Mouse (Mus musculus) ES-CJ7 (cell line): ENCODE data around the gene Arcn1.
"Not testable (repeated sequence)": the region's sequence is repeated elsewhere in the genome, so short reads cannot be mapped to it uniquely, and the experiment has no call there.

Source experiments
- DNase-seq: peaks from one replicate; pipeline ENCODE4 v3.0.0; 2011; ENCODE audit warnings: low read depth, low spot score

Arcn1 gene

DNA sequence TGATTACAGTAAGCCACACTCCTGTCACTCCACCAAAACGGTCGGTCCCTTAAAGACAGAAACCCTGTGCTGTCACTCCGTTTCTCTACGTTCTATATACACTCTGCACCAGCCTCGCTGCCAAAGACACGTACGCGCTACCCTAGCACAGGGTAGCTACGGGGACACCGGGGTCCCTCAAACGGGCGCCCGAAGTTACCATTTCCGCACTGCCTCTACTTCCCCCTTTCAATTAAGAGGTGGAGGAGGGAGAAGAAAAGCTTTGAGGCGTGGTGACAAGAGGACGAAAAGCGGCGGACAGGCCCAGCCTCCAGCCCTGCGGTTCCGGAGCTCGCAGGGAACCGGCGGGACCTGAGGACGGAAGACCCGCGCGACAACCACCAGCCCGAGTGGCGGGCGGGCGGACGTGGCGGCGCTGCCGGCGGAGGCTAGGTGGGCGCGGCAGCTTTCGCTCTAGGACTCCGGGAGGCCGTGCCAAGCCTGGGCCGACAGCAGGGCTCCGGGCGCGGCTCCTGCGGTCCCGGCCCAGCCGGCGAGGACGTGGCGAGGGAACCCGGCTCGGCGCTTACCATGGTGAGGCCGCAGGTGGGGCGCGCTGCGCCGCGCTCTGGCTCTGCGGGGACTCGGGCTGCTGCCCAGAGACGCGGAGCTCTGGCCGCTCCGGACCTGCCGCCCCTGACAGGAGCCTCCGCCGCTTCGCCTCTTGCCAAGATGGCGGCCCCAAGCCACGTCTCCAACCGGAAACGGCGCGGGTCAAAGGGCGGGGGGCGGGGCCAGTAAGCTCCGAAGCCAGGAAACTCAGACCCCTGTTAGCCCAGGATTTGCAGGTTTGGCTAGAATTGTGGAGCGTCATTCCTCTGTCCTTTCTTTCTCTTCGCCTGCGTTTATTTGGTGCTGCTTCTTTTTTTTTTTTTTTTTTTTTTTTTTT, at the start of gene Arcn1, which contains the start of gene Ift46:
Gene Arcn1 (minus strand): TSS at position 745 of the 928 bp plus-strand sequence.
Gene Ift46 (plus strand): TSS at position 808 of the 928 bp plus-strand sequence.
- peak; percentile 73 for DNase-seq

GRCm38 (mm10) chr9:44814179-44814578, 46.5 kb upstream of the Arcn1 start:
- no peak for DNase-seq

DNA sequence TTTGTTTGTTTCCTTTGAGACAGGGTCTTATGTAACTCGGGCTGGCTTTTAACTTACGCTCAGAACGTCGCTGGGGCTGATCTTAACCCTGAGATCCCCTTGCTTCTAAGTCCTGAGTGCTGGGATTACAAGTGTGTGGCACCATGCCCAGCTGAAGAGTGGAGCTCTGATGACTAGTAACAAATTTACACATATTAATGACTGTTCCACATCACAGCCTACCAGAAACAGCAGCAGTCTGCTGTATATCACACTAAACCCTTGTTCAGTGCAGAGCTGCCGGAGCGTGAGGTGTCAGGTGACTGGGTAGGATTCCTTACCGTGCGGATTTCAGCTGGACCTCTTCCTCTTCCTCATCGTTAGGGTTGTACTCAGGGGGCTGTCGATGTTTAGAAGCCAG, 42.7 kb upstream of the Arcn1 start:
- DNase-seq = no peak

- DNase-seq = no peak
These were observed 40.1 kb upstream of the Arcn1 start for GRCm38 (mm10) chr9:44807778-44808177.

DNA sequence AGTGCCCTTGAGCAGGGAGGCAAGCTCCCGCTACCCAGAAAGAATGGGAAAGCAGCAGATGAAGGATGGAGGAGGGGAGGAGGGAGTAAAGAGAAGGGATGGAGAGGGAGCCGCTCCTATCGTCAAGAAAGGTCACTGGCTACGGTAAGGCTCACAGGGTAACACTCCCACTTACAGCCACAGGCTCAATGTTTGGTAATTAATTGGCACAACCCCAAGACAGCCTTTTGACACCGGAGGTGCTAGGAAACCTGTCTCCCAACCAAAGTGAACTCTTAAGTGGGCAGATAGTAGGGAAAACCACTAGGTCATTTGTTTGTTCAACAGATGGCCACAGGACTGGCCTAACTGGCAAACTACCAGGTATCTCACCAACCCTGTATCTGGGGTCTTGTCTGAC, 39.5 kb upstream of the Arcn1 start:
- no peak for DNase-seq

- no peak for DNase-seq
These were observed 37.9 kb upstream of the Arcn1 start for GRCm38 (mm10) chr9:44805536-44805935.

DNA sequence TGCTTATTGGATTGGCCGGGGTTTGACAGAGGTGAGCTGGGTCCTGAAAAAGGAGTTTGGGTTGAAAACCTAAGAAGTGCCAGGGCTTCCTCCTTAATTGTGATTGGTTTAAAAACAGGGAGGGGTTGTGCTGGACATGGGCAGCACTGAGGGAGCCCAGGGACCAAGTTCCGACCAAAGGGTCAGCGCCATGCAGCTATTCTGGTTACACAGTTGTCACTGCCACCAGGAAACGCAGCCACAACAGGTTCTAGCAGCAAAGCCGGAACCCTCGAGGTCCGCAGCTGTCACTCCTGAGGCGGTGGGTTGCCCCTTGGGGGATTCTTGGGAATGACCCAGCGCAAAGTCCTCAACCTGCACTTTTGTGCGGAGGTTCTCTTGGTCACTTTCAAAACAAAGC, 37.0 kb upstream of the Arcn1 start:
- DNase-seq = no peak

- DNase-seq = no peak
These were observed 35.3 kb upstream of the Arcn1 start, which contains the start of gene Ttc36 for GRCm38 (mm10) chr9:44802808-44803450. TSS of gene Ttc36 (minus strand) at chr9:44803072.

DNA sequence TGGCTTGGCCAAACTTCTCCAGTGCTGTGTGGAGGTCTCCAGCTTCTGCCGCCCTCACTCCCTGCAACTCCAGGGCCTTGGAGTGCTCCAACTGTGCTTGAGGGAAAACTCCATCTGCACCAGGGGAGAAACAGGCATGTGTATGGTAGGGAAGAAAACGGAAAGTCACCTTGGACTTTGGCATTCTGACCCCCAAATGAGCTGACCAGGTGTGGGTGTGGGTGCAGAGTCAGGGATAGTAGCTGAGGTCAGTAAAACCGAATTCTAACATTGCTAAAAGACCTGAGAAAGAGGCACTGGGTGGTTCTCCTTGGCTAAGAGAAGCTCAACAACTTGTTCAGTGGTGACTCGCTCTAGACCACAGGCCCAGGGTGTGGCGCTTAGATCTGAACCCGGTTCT, 34.0 kb upstream of the Arcn1 start:
- no peak for DNase-seq

GRCm38 (mm10) chr9:44799958-44800324, 32.3 kb upstream of the Arcn1 start:
- DNase-seq = no peak

DNA sequence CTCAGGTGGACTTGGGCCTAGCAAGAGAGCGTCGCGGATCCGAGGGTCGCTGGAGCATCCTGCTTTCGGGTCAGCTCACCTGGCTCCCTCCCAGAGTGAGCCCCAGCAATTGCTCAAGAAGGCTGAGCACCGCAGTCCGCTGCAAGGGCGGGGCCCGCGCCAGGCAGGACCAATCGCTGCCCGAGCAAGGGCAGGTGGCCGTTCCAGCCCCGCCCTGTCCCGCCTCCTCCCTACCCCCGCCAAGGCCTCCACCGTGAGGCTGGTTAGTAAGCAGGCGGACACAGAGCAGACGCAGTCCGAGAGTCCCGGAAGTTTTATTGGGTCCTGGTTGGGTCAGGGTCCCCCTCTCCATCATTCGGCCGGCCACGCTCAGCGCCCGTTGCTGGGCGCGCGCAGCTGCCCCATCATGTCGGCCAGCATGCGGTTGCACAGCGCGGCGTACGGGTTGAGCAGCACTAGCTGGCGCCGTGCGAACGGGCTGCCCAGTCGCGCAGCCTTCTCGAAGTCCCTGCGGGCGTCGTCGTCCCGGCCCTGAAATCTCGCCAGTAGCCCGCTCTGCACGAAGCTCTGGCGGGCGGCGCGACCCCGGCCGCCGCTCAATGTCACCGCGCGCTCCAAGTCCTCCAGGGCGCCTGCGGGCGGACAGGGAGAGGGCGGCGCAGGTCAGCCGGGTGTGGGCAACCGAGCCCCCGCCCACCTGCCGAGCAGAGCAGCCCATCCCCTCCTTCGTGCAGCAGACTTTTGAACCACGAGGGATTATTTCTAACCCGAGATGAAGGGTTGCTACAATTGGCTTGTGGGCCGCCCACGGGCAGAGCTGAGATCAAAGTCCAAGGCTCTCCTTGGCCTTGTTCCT, 31.7 kb upstream of the Arcn1 start, which contains the start of gene Tmem25:
Gene Tmem25 (minus strand): TSS at position 206 of the 856 bp plus-strand sequence.
- peak; percentile 73 for DNase-seq

GRCm38 (mm10) chr9:44798298-44798697, 30.7 kb upstream of the Arcn1 start:
- no peak for DNase-seq

DNA sequence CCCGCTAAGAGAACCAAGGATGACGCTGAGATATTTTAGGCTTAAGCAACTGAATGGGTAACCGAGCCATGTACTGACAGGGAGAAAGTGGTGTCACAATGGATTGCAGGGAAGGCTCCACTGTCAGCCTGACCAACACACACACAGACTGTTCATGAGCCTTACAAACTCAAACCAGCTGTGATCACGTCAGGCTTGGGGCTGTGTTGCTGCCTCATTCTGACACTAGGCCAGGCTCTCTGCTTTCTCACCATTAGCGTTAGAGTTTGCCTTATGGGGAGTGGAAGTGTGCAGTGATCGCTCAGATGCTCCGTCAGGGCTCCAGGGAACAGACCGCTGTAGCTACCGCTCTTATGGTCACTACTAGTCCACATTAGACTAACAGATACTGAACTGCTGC, 25.2 kb upstream of the Arcn1 start:
- no peak for DNase-seq

DNA sequence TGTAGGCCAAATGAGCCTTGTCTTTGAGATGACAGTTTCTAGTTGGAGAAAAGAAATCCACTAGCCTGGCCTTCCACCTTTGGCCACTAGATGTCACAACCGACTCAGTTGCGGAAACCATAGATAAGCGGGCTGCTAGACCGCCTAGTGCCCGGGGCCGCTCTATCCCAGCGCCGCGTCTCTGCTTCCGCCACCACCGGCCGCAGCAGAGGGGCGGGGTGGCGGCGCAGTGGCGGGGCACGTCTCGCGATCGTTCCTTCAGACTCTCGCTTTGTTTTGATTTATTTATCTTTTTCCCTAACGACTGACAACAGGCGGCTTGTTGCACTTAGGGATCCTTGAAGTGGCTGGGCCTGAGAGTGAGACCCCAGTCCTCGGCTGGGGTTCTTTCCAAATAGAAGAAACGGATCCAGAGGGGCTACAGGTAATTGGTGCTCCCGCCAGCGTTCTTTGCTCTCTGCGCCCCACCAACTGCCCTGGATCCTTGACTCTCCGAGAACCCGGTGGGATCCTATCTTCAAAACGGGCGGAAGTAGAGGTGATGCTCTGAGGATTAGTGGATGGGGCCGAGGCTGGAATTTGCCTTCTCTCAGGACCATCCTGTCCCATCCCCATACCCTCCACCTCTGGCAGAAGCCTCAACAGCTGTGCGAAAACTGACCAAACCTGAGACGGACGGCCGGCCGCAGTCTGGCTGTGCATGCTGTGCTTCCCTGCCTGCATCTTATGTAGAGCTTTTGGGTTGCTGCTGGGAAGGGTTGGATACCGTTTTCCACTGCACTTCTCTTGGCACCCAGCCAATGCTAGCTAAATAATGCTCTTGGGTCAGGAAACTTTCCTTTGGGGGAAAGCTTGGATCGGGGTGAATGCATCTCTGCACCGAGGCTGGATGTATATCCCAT, 5.4 kb upstream of the Arcn1 start:
- peak; percentile 97 for DNase-seq

DNA sequence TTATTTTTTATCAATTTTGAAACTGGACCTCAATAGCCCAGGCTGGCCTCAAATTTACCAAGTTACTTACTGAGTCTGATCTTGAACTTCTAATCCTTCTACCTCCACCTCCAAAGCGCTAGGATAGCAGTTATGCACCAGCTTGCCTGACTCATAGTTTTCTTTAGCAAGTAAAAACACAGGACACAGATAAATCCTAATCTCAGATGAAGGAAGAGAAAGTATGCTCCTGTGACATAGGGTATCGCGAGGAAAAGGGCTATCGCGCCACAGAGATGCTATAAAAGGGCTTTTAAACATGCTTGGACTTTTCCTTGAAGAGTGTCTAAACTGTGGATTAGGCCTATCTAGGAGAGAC, 4.7 kb upstream of the Arcn1 start:
- DNase-seq = no peak

GRCm38 (mm10) chr9:44771376-44771775, 3.7 kb upstream of the Arcn1 start:
- peak; percentile 46 for DNase-seq

DNA sequence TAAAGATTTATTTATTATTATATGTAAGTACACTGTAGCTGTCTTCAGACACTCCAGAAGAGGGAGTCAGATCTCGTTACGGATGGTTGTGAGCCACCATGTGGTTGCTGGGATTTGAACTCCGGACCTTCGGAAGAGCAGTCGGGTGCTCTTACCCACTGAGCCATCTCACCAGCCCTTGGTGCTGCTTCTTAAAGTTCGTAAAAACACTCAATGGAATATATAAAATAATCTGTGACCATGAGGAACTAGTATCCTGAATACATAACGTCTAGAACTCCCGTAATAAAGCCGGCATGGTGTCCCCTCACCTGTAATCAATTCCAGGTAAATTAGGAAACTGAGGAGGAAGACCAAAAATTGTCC, 367 bp upstream of the Arcn1 start:
- DNase-seq = not testable (repeated sequence)

DNA sequence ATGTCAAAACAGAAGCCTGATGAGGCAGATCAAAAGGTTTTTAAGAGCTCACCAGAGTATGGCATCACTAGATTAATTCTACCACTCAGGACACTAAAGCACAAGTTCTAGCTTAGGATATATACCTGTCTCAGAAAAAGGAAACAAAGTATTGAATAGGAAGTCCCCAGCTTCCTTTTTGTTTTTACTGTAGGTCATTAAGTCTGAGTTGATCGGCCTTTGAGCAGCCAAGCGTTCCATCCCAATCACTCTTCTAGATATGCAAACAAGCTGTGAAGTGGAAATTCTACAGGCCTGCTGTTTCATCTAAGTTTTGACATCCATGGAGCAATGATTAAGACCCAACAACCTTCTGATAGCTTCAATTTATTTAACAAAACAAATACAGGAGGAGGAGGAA, 6.8 kb downstream of the Arcn1 start:
- no peak for DNase-seq

GRCm38 (mm10) chr9:44748473-44748872, 19.2 kb downstream of the Arcn1 start:
- DNase-seq = peak; percentile 38

DNA sequence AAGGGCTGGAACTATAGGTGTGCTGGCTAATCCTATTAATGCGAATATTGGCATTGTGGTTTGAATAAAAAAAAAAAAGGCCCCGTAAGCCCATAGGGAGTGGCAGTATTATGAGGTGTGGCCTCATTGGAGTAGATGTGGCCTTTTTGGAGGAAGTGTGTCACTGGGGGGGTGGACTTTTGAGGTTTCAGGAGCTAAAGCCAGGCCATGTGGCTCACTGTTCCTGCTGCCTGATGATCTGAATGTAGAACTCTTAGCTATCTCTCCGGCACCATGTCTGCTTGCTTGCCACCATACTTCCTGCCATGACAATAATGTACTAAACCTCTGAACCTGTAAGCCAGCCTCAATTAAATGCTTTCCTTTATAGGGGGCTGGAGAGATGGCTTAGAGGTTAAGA, 20.3 kb downstream of the Arcn1 start:
- no peak for DNase-seq

DNA sequence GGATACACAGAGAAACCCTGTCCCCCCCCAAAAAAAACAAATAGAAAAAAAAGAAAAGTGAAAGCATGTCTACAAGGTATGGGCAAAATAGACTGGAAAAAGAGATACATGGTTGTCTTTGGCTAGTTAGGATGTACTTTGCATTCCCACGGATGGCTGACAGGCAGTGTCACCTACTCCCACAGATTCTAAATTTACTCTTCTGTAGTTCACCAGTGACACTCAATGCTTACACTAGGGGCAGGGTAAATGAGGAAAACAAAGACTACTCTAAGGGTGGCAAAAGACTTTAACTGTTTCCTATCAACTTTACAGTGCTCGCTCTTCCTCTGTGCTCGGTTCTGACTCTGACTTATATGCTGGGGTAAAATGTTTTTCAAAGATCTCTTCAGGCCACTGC, 21.0 kb downstream of the Arcn1 start:
- no peak for DNase-seq
